Mouse (Mus musculus) ES-E14 (cell line): ENCODE measurements at regions not wholly inside any gene's neighbourhood (a gene's known extent, or its start where the extent isn't known, plus 50 kb on each side); places are given as distances from the start of the nearest gene placed in this dataset.

Experiments
- CHD2 ChIP-seq: IDR thresholded peaks from 2 replicates; pipeline ENCODE4 v1.6.1; 2014; ENCODE audit warnings: mild to moderate bottlenecking, low read depth, low read length, inconsistent platforms
- HCFC1 ChIP-seq: IDR thresholded peaks from 2 replicates; pipeline ENCODE4 v1.6.1; 2012; ENCODE audit warnings: low read length, inconsistent platforms, borderline replicate concordance; ENCODE audit not compliant: insufficient read depth
- MAFK ChIP-seq: IDR thresholded peaks from 2 replicates; pipeline ENCODE4 v1.6.1; 2014; ENCODE audit warnings: mild to moderate bottlenecking, low read depth, low read length, inconsistent platforms; ENCODE audit not compliant: insufficient read depth
- ZC3H11A ChIP-seq: IDR thresholded peaks from 2 replicates; pipeline ENCODE4 v1.6.1; 2012; ENCODE audit warnings: low read depth, mild to moderate bottlenecking, inconsistent platforms, low read length, borderline replicate concordance
- ZNF384 ChIP-seq: IDR thresholded peaks from 2 replicates; pipeline ENCODE4 v1.6.1; 2012; ENCODE audit warnings: low read depth, low read length, inconsistent platforms

DNA sequence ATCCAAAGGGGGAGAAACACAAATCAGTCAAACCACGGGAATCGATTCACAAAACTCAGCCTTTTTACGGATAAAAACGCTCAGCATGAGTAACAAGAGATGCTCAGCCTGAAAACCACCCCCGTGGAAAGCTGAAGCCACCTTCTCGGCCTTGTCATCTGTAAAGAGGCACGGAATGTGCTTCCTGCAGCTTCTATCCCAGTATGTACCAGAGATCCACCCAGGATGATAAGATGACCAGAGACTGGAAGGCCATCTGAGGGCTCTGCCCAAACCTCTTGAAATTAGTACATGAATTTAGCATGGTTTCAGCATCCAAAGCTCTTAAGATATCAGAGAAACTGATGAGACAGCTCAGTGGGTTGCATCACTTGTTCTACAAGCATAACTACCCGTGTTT lies 149.0 kb upstream of the Mgmt start:
- no peak for TF ChIP-seq ZC3H11A
- no peak for TF ChIP-seq ZNF384
- no peak for TF ChIP-seq HCFC1
- TF ChIP-seq CHD2: no peak
- no peak for TF ChIP-seq MAFK
